Mouse (Mus musculus) kidney, embryonic 14.5 days (tissue): ENCODE data around the gene Cfap61. TPM values are rescaled to one million over a fixed set of nuclear protein-coding genes. Genes with fewer than 3 reads are reported as not detected.
A peak's percentile ranks its signal among the peaks of the same experiment; 100 is the strongest.

Experiments used
- ATAC-seq: fragments of 200-750 bp; cut with Nextera tagmentation; 2 replicates; pipeline ENCODE4 v1.8.0; 2017; ENCODE audit warnings: moderate number of reproducible peaks, mild to moderate bottlenecking, moderate TSS enrichment, moderate library complexity; ENCODE audit not compliant: low FRiP score, low TSS enrichment
- H3K27ac ChIP-seq: fragments of 300-500 bp; sonication (generic); 2 replicates; pipeline ENCODE4 v1.5.1; 2014; ENCODE audit warnings: low read depth, mild to moderate bottlenecking, low read length, moderate library complexity, mixed read lengths
- H3K27me3 ChIP-seq: fragments of 300-500 bp; sonication (generic); 2 replicates; pipeline ENCODE4 v1.6.1; 2014; ENCODE audit warnings: mild to moderate bottlenecking, low read length; ENCODE audit not compliant: control insufficient read depth, insufficient read depth
- H3K36me3 ChIP-seq: fragments of 300-500 bp; sonication (generic); 2 replicates; pipeline ENCODE4 v1.6.1; 2014; ENCODE audit warnings: low read length, mixed read lengths; ENCODE audit not compliant: control insufficient read depth, insufficient read depth
- H3K4me1 ChIP-seq: fragments of 300-500 bp; sonication (generic); 2 replicates; pipeline ENCODE4 v1.6.1; 2014; ENCODE audit warnings: low read length, mixed read lengths; ENCODE audit not compliant: control insufficient read depth, insufficient read depth
- H3K4me2 ChIP-seq: fragments of 300-500 bp; sonication (generic); replicated peaks from 2 replicates; pipeline ENCODE4 v1.6.1; 2014; ENCODE audit warnings: low read depth, mild to moderate bottlenecking, low read length
- H3K4me3 ChIP-seq: fragments of 300-500 bp; sonication (generic); 2 replicates; pipeline ENCODE4 v1.5.1; 2014; ENCODE audit warnings: mild to moderate bottlenecking, low read length
- H3K9ac ChIP-seq: fragments of 300-500 bp; sonication (generic); 2 replicates; pipeline ENCODE4 v1.6.1; 2014; ENCODE audit warnings: low read depth, mild to moderate bottlenecking, low read length, moderate library complexity
- H3K9me3 ChIP-seq: fragments of 300-500 bp; sonication (generic); 2 replicates; pipeline ENCODE4 v1.6.1; 2016; ENCODE audit warnings: low read length; ENCODE audit not compliant: control insufficient read depth
- WGBS: fragments of 180-500 bp; shearing (Covaris S2); extraction: QIAGEN DNeasy Blood & Tissue Kit; methylation state at CpG from one replicate; pipeline ENCODE4 v1.1.7; 2014; 5-methylcytosine and 5-hydroxymethylcytosine counted together
- polyA plus RNA-seq: library from polyadenylated mRNA; unstranded; fragments of >200 nt; fragmentation: Nextera tagmentation; extraction: Ambion mirVana; gene quantifications from 2 replicates; pipeline ENCODE4 v1.2.1, GENCODE M21; 2014

Cfap61 gene
- polyA plus RNA-seq, 1 experiment from 2014 or later: 0.49 TPM

GRCm38 (mm10) chr2:145944286-145944685, 9.7 kb downstream of the Cfap61 start:
- Histone ChIP-seq H3K36me3 (no peaks in the 10 kb centered on the region), H3K27me3 (no peaks in the 10 kb centered on the region), H3K4me2 (no peak overlapping the region), H3K9ac (no peak overlapping the region), H3K4me3 (no peak overlapping the region), H3K4me1 (no peaks in the 10 kb centered on the region), H3K27ac (no peak overlapping the region), H3K9me3 (no peaks in the 10 kb centered on the region)
- ATAC-seq: no peak
- WGBS: 84% methylated on average over 3 of the region's 3 CpGs

- Histone ChIP-seq H3K4me3 (no peak overlapping the region), H3K4me2 (no peak overlapping the region), H3K36me3 (no peaks in the 10 kb centered on the region), H3K27ac (no peak overlapping the region), H3K9me3 (no peaks in the 10 kb centered on the region), H3K27me3 (no peaks in the 10 kb centered on the region), H3K9ac (no peak overlapping the region), H3K4me1 (peaks cover 3% of the 10 kb centered on the region; the same call in 1 of the 2 replicates)
- ATAC-seq: no peak
- WGBS: 78% methylated on average over 7 of the region's 7 CpGs
Observed at GRCm38 (mm10) chr2:145948402-145948954, 13.9 kb downstream of the Cfap61 start.

GRCm38 (mm10) chr2:145949475-145950068, 15.0 kb downstream of the Cfap61 start:
- Histone ChIP-seq H3K4me1 (peaks cover 3% of the 10 kb centered on the region; the same call in 1 of the 2 replicates), H3K36me3 (no peaks in the 10 kb centered on the region), H3K4me3 (no peak overlapping the region), H3K9ac (no peak overlapping the region), H3K27me3 (no peaks in the 10 kb centered on the region), H3K9me3 (no peaks in the 10 kb centered on the region), H3K4me2 (no peak overlapping the region), H3K27ac (no peak overlapping the region)
- ATAC-seq: no peak
- WGBS: 29% methylated on average over 11 of the region's 11 CpGs

GRCm38 (mm10) chr2:145950239-145950638, 15.7 kb downstream of the Cfap61 start:
- Histone ChIP-seq H3K9ac (no peak overlapping the region), H3K9me3 (no peaks in the 10 kb centered on the region), H3K4me1 (peaks cover 3% of the 10 kb centered on the region; the same call in 1 of the 2 replicates), H3K36me3 (no peaks in the 10 kb centered on the region), H3K27me3 (no peaks in the 10 kb centered on the region), H3K4me2 (no peak overlapping the region), H3K27ac (no peak overlapping the region), H3K4me3 (no peak overlapping the region)
- peak; percentile 73 for ATAC-seq
- 10% methylated on average over 10 of the region's 10 CpGs for WGBS

GRCm38 (mm10) chr2:145952726-145953125, 18.1 kb downstream of the Cfap61 start:
- Histone ChIP-seq H3K4me2 (no peak overlapping the region), H3K27ac (no peak overlapping the region), H3K36me3 (no peaks in the 10 kb centered on the region), H3K9me3 (no peaks in the 10 kb centered on the region), H3K9ac (no peak overlapping the region), H3K4me1 (peaks cover 3% of the 10 kb centered on the region; the same call in 1 of the 2 replicates), H3K4me3 (no peak overlapping the region), H3K27me3 (no peaks in the 10 kb centered on the region; the same call in 1 of the 2 replicates)
- WGBS: 40% methylated on average over 5 of the region's 5 CpGs
- ATAC-seq: 0 out of 2 replicates have a peak, but pooled peaks have one; percentile 7

GRCm38 (mm10) chr2:145955844-145956243, 21.3 kb downstream of the Cfap61 start:
- Histone ChIP-seq H3K4me1 (no peaks in the 10 kb centered on the region), H3K27ac (no peak overlapping the region), H3K4me2 (no peak overlapping the region), H3K4me3 (no peak overlapping the region), H3K36me3 (no peaks in the 10 kb centered on the region), H3K27me3 (no peaks in the 10 kb centered on the region; the same call in 1 of the 2 replicates), H3K9ac (no peak overlapping the region), H3K9me3 (no peaks in the 10 kb centered on the region)
- WGBS: 53% methylated on average over 10 of the region's 10 CpGs
- no peak for ATAC-seq

GRCm38 (mm10) chr2:145956318-145956717, 21.7 kb downstream of the Cfap61 start:
- Histone ChIP-seq H3K9me3 (no peaks in the 10 kb centered on the region), H3K27ac (no peak overlapping the region), H3K27me3 (no peaks in the 10 kb centered on the region; the same call in 1 of the 2 replicates), H3K9ac (no peak overlapping the region), H3K36me3 (no peaks in the 10 kb centered on the region), H3K4me3 (no peak overlapping the region), H3K4me1 (no peaks in the 10 kb centered on the region), H3K4me2 (no peak overlapping the region)
- 57% methylated on average over 5 of the region's 5 CpGs for WGBS
- no peak for ATAC-seq

GRCm38 (mm10) chr2:145957450-145957849, 22.9 kb downstream of the Cfap61 start:
- H3K4me2 ChIP-seq: no peak overlapping the region
- H3K9ac ChIP-seq: no peak overlapping the region
- 16% methylated on average over 4 of the region's 4 CpGs for WGBS
- no peaks in the 10 kb centered on the region for H3K36me3 ChIP-seq
- ATAC-seq: peak; percentile 38; the same call in 1 of the 2 replicates
- H3K27ac ChIP-seq: no peak overlapping the region
- H3K4me3 ChIP-seq: no peak overlapping the region
- no peaks in the 10 kb centered on the region for H3K9me3 ChIP-seq
- no peaks in the 10 kb centered on the region; the same call in 1 of the 2 replicates for H3K27me3 ChIP-seq
- no peaks in the 10 kb centered on the region for H3K4me1 ChIP-seq

- no peaks in the 10 kb centered on the region; the same call in 1 of the 2 replicates for H3K27me3 ChIP-seq
- H3K9me3 ChIP-seq: no peaks in the 10 kb centered on the region
- 88% methylated on average over 6 of the region's 6 CpGs for WGBS
- H3K4me2 ChIP-seq: no peak overlapping the region
- ATAC-seq: no peak
- H3K4me3 ChIP-seq: no peak overlapping the region
- H3K4me1 ChIP-seq: no peaks in the 10 kb centered on the region
- no peaks in the 10 kb centered on the region for H3K36me3 ChIP-seq
- H3K9ac ChIP-seq: no peak overlapping the region
- no peak overlapping the region for H3K27ac ChIP-seq
Observed at GRCm38 (mm10) chr2:145958097-145958496, 23.5 kb downstream of the Cfap61 start.
